Mouse (Mus musculus) spleen, adult 2 months (tissue): ENCODE results near the gene Abi3bp. TPM values are rescaled to one million over a fixed set of nuclear protein-coding genes. Genes with fewer than 3 reads are reported as not detected.

Source experiments
- DNase-seq, 2 experiments: peaks; one replicate each; pipeline versions ENCODE4 v3.0.0 to v3.0.0-alpha.2; 2012 to 2021; ENCODE audit warnings: low spot score in 2 of 2, low read depth in 1 of 2
- H3K27ac ChIP-seq: fragments of 200-500 bp; 2 replicates; pipeline ENCODE4 v1.5.1; 2012; ENCODE audit warnings: low read length, inconsistent platforms; ENCODE audit not compliant: insufficient read depth
- H3K27me3 ChIP-seq: fragments of 200-500 bp; 2 replicates; pipeline ENCODE4 v1.6.1; 2012; ENCODE audit warnings: mild to moderate bottlenecking, moderate library complexity, low read length, inconsistent platforms; ENCODE audit not compliant: control insufficient read depth, insufficient read depth
- H3K36me3 ChIP-seq: fragments of 200-500 bp; 2 replicates; pipeline ENCODE4 v1.6.1; 2012; ENCODE audit warnings: mild to moderate bottlenecking, low read length, inconsistent platforms; ENCODE audit not compliant: control insufficient read depth, insufficient read depth
- H3K4me1 ChIP-seq: fragments of 200-500 bp; 2 replicates; pipeline ENCODE4 v1.6.1; 2011; ENCODE audit warnings: inconsistent platforms; ENCODE audit not compliant: control insufficient read depth, insufficient read depth, insufficient read length
- H3K4me3 ChIP-seq: fragments of 200-500 bp; 2 replicates; pipeline ENCODE4 v1.5.1; 2011; ENCODE audit warnings: mild to moderate bottlenecking, inconsistent platforms; ENCODE audit not compliant: insufficient read depth, insufficient read length; ENCODE audit errors: extremely low read depth
- CTCF ChIP-seq: fragments of 200-500 bp; IDR thresholded peaks from 2 replicates; pipeline ENCODE4 v1.5.1; 2011; ENCODE audit warnings: mild to moderate bottlenecking, inconsistent platforms; ENCODE audit not compliant: insufficient read depth, insufficient read length, insufficient replicate concordance; ENCODE audit errors: extremely low read depth
- POLR2A ChIP-seq: fragments of 200-500 bp; IDR thresholded peaks from 2 replicates; pipeline ENCODE4 v1.6.1; 2011; ENCODE audit warnings: low read depth, low read length, inconsistent platforms
- WGBS: fragments of 180-500 bp; shearing (Covaris S2); methylation state at CpG from one replicate; pipeline ENCODE4 v1.1.7; 2018; 5-methylcytosine and 5-hydroxymethylcytosine counted together
- polyA plus RNA-seq: library from polyadenylated mRNA; depleted of rRNA; stranded (reverse); fragments of >200 nt; gene quantifications from 2 replicates; pipeline ENCODE4 v1.2.3, GENCODE M21; 2012

Gene Abi3bp
- polyA plus RNA-seq, 1 experiment = 2.3 TPM

- DNase-seq = no peak
- TF ChIP-seq POLR2A (no peak), CTCF (no peak)
- 91% methylated on average over 12 of the region's 12 CpGs for WGBS
- H3K4me1 ChIP-seq = no peaks in the 10 kb centered on the region
- no peaks in the 10 kb centered on the region for H3K36me3 ChIP-seq
- no peak overlapping the region for H3K27ac ChIP-seq
- H3K27me3 ChIP-seq = no peaks in the 10 kb centered on the region
- no peak overlapping the region for H3K4me3 ChIP-seq
These were observed 177.7 kb downstream of the Abi3bp start for GRCm38 (mm10) chr16:56655193-56655910.

- no peak for DNase-seq
- no peaks in the 10 kb centered on the region for H3K4me1 ChIP-seq
- H3K27me3 ChIP-seq = no peaks in the 10 kb centered on the region
These were observed 181.2 kb downstream of the Abi3bp start for GRCm38 (mm10) chr16:56658866-56659265.

GRCm38 (mm10) chr16:56669520-56669919 is 191.8 kb downstream of the Abi3bp start:
- TF ChIP-seq CTCF = no peak
- no peak for TF ChIP-seq POLR2A
- no peaks in the 10 kb centered on the region for H3K27me3 ChIP-seq
- no peaks in the 10 kb centered on the region for H3K4me1 ChIP-seq
- WGBS = 71% methylated on average over 5 of the region's 5 CpGs
- DNase-seq = no peak
- no peak overlapping the region for H3K27ac ChIP-seq
- no peak overlapping the region for H3K4me3 ChIP-seq
- no peaks in the 10 kb centered on the region for H3K36me3 ChIP-seq

More at GRCm38 (mm10) chr16:56658866-56659265, 181.2 kb downstream of the Abi3bp start:
- Histone ChIP-seq H3K4me3 (no peak overlapping the region), H3K36me3 (no peaks in the 10 kb centered on the region), H3K27ac (no peak overlapping the region)
- no peak for TF ChIP-seq CTCF

- no peaks in the 10 kb centered on the region for H3K36me3 ChIP-seq
- H3K27ac ChIP-seq = no peak overlapping the region
- no peaks in the 10 kb centered on the region for H3K27me3 ChIP-seq
- H3K4me1 ChIP-seq = no peaks in the 10 kb centered on the region
- H3K4me3 ChIP-seq = no peak overlapping the region
- 87% methylated on average over 8 of the region's 8 CpGs for WGBS
- TF ChIP-seq POLR2A (no peak), CTCF (no peak)
- no peak for DNase-seq
These were observed 193.3 kb downstream of the Abi3bp start for GRCm38 (mm10) chr16:56670941-56671340.

GRCm38 (mm10) chr16:56673420-56673819 is 195.7 kb downstream of the Abi3bp start:
- Histone ChIP-seq H3K4me3 (no peak overlapping the region), H3K4me1 (no peaks in the 10 kb centered on the region), H3K27me3 (no peaks in the 10 kb centered on the region), H3K36me3 (no peaks in the 10 kb centered on the region), H3K27ac (no peak overlapping the region)
- WGBS = 97% methylated on average over 2 of the region's 2 CpGs
- DNase-seq = no peak
- no peak for TF ChIP-seq POLR2A
- no peak for TF ChIP-seq CTCF

- Histone ChIP-seq H3K27ac (no peak overlapping the region), H3K27me3 (no peaks in the 10 kb centered on the region), H3K36me3 (no peaks in the 10 kb centered on the region), H3K4me3 (no peak overlapping the region), H3K4me1 (no peaks in the 10 kb centered on the region)
- TF ChIP-seq POLR2A (no peak), CTCF (no peak)
- WGBS = 80% methylated on average over 4 of the region's 4 CpGs
- no peak for DNase-seq
These were observed 199.5 kb downstream of the Abi3bp start for GRCm38 (mm10) chr16:56677146-56677545.

- H3K27ac ChIP-seq = no peak overlapping the region
- WGBS = 90% methylated on average over 8 of the region's 8 CpGs
These were observed 203.4 kb downstream of the Abi3bp start for GRCm38 (mm10) chr16:56681010-56681645.

More at GRCm38 (mm10) chr16:56681010-56681645, 203.4 kb downstream of the Abi3bp start:
- DNase-seq = no peak
- no peak for TF ChIP-seq POLR2A
- TF ChIP-seq CTCF = no peak
- Histone ChIP-seq H3K4me1 (no peaks in the 10 kb centered on the region), H3K4me3 (no peak overlapping the region), H3K27me3 (no peaks in the 10 kb centered on the region), H3K36me3 (peaks cover 4% of the 10 kb centered on the region)
